Mouse (Mus musculus) forebrain, embryonic 13.5 days (tissue): ENCODE measurements at regions not wholly inside any gene's neighbourhood (a gene's known extent, or its start where the extent isn't known, plus 50 kb on each side); places are given as distances from the start of the nearest gene placed in this dataset.

Source experiments
- ATAC-seq: fragments of 200-750 bp; cut with Nextera tagmentation; 2 replicates; pipeline ENCODE4 v1.8.0; 2017
- H3K27ac ChIP-seq: fragments of 300-500 bp; sonication (generic); 2 replicates; pipeline ENCODE4 v1.5.1; 2015; ENCODE audit warnings: inconsistent platforms, mild to moderate bottlenecking, moderate library complexity
- H3K27me3 ChIP-seq: fragments of 300-500 bp; sonication (generic); 2 replicates; pipeline ENCODE4 v1.6.1; 2015; ENCODE audit warnings: mild to moderate bottlenecking, inconsistent platforms
- H3K36me3 ChIP-seq: fragments of 300-500 bp; sonication (generic); 2 replicates; pipeline ENCODE4 v1.6.1; 2015; ENCODE audit warnings: mild to moderate bottlenecking, inconsistent platforms; ENCODE audit not compliant: poor library complexity, severe bottlenecking
- H3K4me1 ChIP-seq: fragments of 300-500 bp; sonication (generic); 2 replicates; pipeline ENCODE4 v1.6.1; 2015; ENCODE audit warnings: inconsistent platforms
- H3K4me2 ChIP-seq: fragments of 300-500 bp; sonication (generic); 2 replicates; pipeline ENCODE4 v1.6.1; 2015; ENCODE audit warnings: inconsistent platforms, mild to moderate bottlenecking, moderate library complexity
- H3K4me3 ChIP-seq: fragments of 300-500 bp; sonication (generic); 2 replicates; pipeline ENCODE4 v1.5.1; 2015; ENCODE audit warnings: mild to moderate bottlenecking, inconsistent platforms
- H3K9ac ChIP-seq: fragments of 300-500 bp; sonication (generic); 2 replicates; pipeline ENCODE4 v1.6.1; 2015; ENCODE audit warnings: mild to moderate bottlenecking, inconsistent platforms
- H3K9me3 ChIP-seq: fragments of 300-500 bp; sonication (generic); replicated peaks from 2 replicates; pipeline ENCODE4 v1.6.1; 2016; ENCODE audit warnings: inconsistent platforms
- WGBS: fragments of 180-500 bp; shearing (Covaris S2); methylation state at CpG from one replicate; pipeline ENCODE4 v1.1.7; 2015; 5-methylcytosine and 5-hydroxymethylcytosine counted together

- no peaks in the 10 kb centered on the region for H3K27me3 ChIP-seq
- 65% methylated on average over 5 of the region's 5 CpGs for WGBS
- H3K4me1 ChIP-seq: peaks cover 20% of the 10 kb centered on the region
- no peak overlapping the region for H3K27ac ChIP-seq
- no peak overlapping the region for H3K9ac ChIP-seq
- peak; percentile 58; the same call in 1 of the 2 replicates for ATAC-seq
- no peaks in the 10 kb centered on the region for H3K36me3 ChIP-seq
- H3K4me3 ChIP-seq: no peak overlapping the region
- H3K9me3 ChIP-seq: no peaks in the 10 kb centered on the region
- H3K4me2 ChIP-seq: no peak overlapping the region
Observed at GRCm38 (mm10) chr2:51047520-51047919, 101.4 kb downstream of the Rnd3 start.

- Histone ChIP-seq H3K4me3 (no peak overlapping the region), H3K4me1 (peaks cover 31% of the 10 kb centered on the region), H3K27ac (no peak overlapping the region), H3K36me3 (no peaks in the 10 kb centered on the region), H3K4me2 (no peak overlapping the region), H3K27me3 (no peaks in the 10 kb centered on the region), H3K9me3 (no peaks in the 10 kb centered on the region), H3K9ac (no peak overlapping the region)
- WGBS: 56% methylated on average over 2 of the region's 2 CpGs
- no peak for ATAC-seq
Observed at GRCm38 (mm10) chr2:51045626-51046025, 103.3 kb downstream of the Rnd3 start.

- H3K4me1 ChIP-seq: peaks cover 39% of the 10 kb centered on the region
- no peak overlapping the region for H3K4me2 ChIP-seq
- no peak overlapping the region for H3K9ac ChIP-seq
- H3K9me3 ChIP-seq: no peaks in the 10 kb centered on the region
- whole genome bisulfite sequencing: 39% methylated on average over 7 of the region's 7 CpGs
- no peak overlapping the region for H3K27ac ChIP-seq
- no peak overlapping the region for H3K4me3 ChIP-seq
- no peaks in the 10 kb centered on the region for H3K27me3 ChIP-seq
- H3K36me3 ChIP-seq: no peaks in the 10 kb centered on the region
- ATAC-seq: no peak
Observed at GRCm38 (mm10) chr2:51041101-51041500, 107.8 kb downstream of the Rnd3 start.

- H3K4me3 ChIP-seq: no peak overlapping the region
- WGBS: 28% methylated on average over 6 of the region's 6 CpGs
- H3K27me3 ChIP-seq: no peaks in the 10 kb centered on the region
- H3K9ac ChIP-seq: no peak overlapping the region
- no peaks in the 10 kb centered on the region for H3K9me3 ChIP-seq
- peak; percentile 90 for ATAC-seq
- H3K4me1 ChIP-seq: peaks cover 40% of the 10 kb centered on the region
- no peaks in the 10 kb centered on the region for H3K36me3 ChIP-seq
- H3K4me2 ChIP-seq: peak overlapping the region; percentile 30; the same call in 1 of the 2 replicates
- H3K27ac ChIP-seq: no peak overlapping the region
Observed at GRCm38 (mm10) chr2:51038685-51039084, 110.2 kb downstream of the Rnd3 start.

- WGBS: 80% methylated on average over 5 of the region's 5 CpGs
- no peak overlapping the region for H3K27ac ChIP-seq
- no peaks in the 10 kb centered on the region for H3K9me3 ChIP-seq
- H3K27me3 ChIP-seq: no peaks in the 10 kb centered on the region
- peaks cover 40% of the 10 kb centered on the region for H3K4me1 ChIP-seq
- H3K36me3 ChIP-seq: no peaks in the 10 kb centered on the region
- no peak overlapping the region for H3K9ac ChIP-seq
- no peak overlapping the region for H3K4me2 ChIP-seq
- no peak overlapping the region for H3K4me3 ChIP-seq
- ATAC-seq: no peak
Observed at GRCm38 (mm10) chr2:51036995-51037394, 111.9 kb downstream of the Rnd3 start.

DNA sequence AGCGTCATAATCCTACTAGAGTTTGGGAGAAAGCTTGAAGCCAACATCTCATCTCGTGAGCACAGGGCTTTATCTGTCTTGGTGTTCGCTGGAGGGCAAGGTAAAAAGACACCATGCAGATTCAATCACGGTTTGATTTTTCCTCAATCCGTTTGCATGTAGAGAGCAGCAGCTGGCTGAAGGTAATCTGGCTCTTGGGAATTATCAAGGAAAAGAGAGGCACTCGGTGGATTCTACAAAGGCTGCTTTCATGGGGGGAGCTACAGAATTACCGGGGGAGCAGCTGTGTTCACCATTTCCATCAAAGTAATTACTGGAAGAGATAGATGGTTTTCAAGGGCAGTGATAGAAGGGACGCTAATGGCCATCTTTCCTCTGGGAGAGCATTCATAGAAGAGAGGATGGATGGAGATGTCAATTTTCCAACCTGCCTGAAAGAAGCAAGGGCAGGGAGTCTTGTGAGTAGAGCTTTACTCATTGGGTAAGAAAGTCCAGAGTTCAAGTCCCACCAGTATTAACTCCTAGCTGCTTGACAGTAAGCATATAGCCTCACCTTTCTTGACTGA lies 112.6 kb downstream of the Rnd3 start:
- Histone ChIP-seq H3K9ac (no peak overlapping the region), H3K27me3 (no peaks in the 10 kb centered on the region), H3K27ac (no peak overlapping the region), H3K36me3 (no peaks in the 10 kb centered on the region), H3K4me3 (no peak overlapping the region), H3K4me2 (no peak overlapping the region), H3K9me3 (no peaks in the 10 kb centered on the region), H3K4me1 (peaks cover 35% of the 10 kb centered on the region)
- ATAC-seq: no peak
- 72% methylated on average over 8 of the region's 8 CpGs for WGBS

DNA sequence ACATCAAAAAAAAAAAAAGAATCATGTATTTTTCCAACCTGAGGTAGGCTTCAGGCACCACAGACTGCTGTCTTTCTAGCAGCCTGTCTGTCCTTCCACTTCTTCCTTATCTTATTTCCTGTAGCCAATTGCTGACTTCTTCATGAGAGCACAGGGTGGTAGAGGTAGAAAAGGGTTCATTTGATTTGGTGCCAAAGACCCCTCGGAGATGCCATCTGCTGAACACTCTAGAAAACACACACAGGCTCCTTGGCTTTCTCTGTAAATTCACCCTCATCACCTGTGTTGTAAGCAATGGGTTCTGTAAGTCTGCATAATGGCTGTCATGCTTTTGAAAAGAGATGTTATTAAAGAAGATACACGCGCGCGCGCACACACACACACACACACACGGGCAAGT lies 115.0 kb downstream of the Rnd3 start:
- H3K36me3 ChIP-seq: no peaks in the 10 kb centered on the region
- no peak overlapping the region for H3K4me2 ChIP-seq
- no peak overlapping the region for H3K9ac ChIP-seq
- 85% methylated on average over 7 of the region's 7 CpGs for WGBS
- no peaks in the 10 kb centered on the region for H3K27me3 ChIP-seq
- ATAC-seq: no peak
- no peak overlapping the region for H3K27ac ChIP-seq
- no peaks in the 10 kb centered on the region for H3K9me3 ChIP-seq
- H3K4me1 ChIP-seq: peaks cover 19% of the 10 kb centered on the region
- no peak overlapping the region for H3K4me3 ChIP-seq

- no peak overlapping the region for H3K4me3 ChIP-seq
- H3K4me2 ChIP-seq: no peak overlapping the region
- WGBS: 76% methylated on average over 2 of the region's 2 CpGs
Observed at GRCm38 (mm10) chr2:51022479-51022878, 126.4 kb downstream of the Rnd3 start.

DNA sequence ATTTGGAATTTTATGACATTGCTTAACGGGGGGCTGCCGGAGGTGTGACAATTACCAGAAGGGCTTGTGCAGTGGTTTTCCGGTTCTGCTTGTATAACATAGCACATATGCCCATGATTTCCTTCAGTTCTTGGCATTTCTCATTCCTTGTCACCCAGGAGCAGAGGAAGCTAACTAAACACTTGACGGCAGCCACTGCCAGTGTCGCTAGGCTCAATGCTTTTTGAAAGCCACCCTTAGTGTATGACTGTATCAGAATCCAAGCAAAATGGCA lies 132.8 kb downstream of the Rnd3 start:
- no peak overlapping the region for H3K9ac ChIP-seq
- no peaks in the 10 kb centered on the region for H3K36me3 ChIP-seq
- no peak overlapping the region for H3K4me2 ChIP-seq
- WGBS: 73% methylated on average over 5 of the region's 5 CpGs
- H3K4me1 ChIP-seq: peaks cover 11% of the 10 kb centered on the region; the same call in 1 of the 2 replicates
- H3K27ac ChIP-seq: no peak overlapping the region
- H3K4me3 ChIP-seq: no peak overlapping the region
- H3K27me3 ChIP-seq: no peaks in the 10 kb centered on the region
- H3K9me3 ChIP-seq: no peaks in the 10 kb centered on the region
- no peak for ATAC-seq

More at GRCm38 (mm10) chr2:51022479-51022878, 126.4 kb downstream of the Rnd3 start:
- H3K9me3 ChIP-seq: no peaks in the 10 kb centered on the region
- H3K36me3 ChIP-seq: no peaks in the 10 kb centered on the region
- H3K9ac ChIP-seq: no peak overlapping the region
- H3K27me3 ChIP-seq: no peaks in the 10 kb centered on the region
- ATAC-seq: no peak
- H3K4me1 ChIP-seq: no peaks in the 10 kb centered on the region; the same call in 1 of the 2 replicates
- no peak overlapping the region for H3K27ac ChIP-seq

DNA sequence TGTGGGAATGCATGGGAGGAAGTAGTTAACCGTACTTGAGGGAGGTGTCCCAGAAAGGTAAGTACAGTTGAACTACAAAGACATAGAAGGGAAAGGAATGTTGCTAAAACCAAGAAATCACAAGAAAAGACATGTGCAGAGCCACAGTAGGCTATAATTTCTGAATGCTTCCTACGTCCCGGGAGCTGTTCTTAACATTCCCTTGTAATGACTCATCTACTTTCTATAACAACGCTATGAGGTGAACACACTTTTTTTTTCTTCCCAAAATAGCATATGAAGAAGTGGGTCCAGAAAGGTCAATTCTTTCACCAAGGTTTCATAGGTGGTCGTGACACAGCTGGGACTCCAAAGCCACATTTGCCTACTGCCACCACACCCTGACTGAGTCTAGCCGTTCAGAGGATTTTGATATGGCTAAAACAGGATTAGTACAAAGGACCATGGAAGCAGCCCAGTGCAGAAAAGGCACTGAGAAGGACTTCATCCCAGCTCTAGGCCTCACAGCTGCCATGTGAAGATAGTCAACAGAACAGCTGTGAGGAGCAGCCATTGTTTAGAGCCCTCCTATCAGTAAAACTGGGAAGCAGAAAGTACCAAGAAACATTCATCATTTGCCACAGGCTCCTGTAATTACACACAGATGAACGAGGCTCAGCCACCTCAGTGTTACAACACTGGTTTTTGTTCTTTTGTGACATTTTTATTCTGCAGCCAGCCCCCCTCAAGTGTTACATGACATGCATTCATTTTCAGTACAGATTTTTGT lies 133.4 kb downstream of the Rnd3 start:
- Histone ChIP-seq H3K27ac (0 out of 2 replicates have a peak overlapping the region, but pooled peaks have one; percentile 12), H3K27me3 (no peaks in the 10 kb centered on the region), H3K4me2 (no peak overlapping the region), H3K9ac (no peak overlapping the region), H3K4me1 (peaks cover 11% of the 10 kb centered on the region; the same call in 1 of the 2 replicates), H3K9me3 (no peaks in the 10 kb centered on the region), H3K4me3 (no peak overlapping the region), H3K36me3 (no peaks in the 10 kb centered on the region)
- 74% methylated on average over 7 of the region's 7 CpGs for WGBS
- no peak; the same call in 1 of the 2 replicates for ATAC-seq

DNA sequence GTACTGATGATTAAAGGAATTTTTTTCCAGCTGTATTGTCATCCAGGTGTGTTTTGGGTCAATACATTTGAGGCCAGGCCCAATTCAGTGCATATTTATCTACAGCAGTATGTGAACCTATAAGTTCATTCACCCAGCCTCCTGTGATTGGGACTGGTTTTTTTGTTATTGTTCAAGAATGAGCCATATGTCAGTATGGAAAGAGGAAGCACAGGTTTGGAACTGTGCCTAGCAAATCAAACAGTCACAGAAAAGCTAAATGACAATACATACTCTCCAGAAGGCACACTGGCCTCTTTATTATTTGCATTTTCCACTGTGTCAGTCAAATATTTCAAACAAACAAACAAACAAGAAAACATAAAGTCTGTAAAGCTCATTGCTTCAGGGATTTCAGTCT lies 134.7 kb downstream of the Rnd3 start:
- Histone ChIP-seq H3K27me3 (no peaks in the 10 kb centered on the region), H3K27ac (no peak overlapping the region), H3K4me2 (no peak overlapping the region), H3K9me3 (no peaks in the 10 kb centered on the region), H3K4me3 (no peak overlapping the region), H3K4me1 (peaks cover 11% of the 10 kb centered on the region; the same call in 1 of the 2 replicates), H3K9ac (no peak overlapping the region), H3K36me3 (no peaks in the 10 kb centered on the region)
- no peak for ATAC-seq

- H3K4me3 ChIP-seq: no peak overlapping the region
- H3K27me3 ChIP-seq: no peaks in the 10 kb centered on the region
- H3K27ac ChIP-seq: no peak overlapping the region
- 70% methylated on average over 2 of the region's 2 CpGs for WGBS
- H3K36me3 ChIP-seq: no peaks in the 10 kb centered on the region
- ATAC-seq: no peak
- peaks cover 12% of the 10 kb centered on the region; the same call in 1 of the 2 replicates for H3K4me1 ChIP-seq
- H3K9me3 ChIP-seq: no peaks in the 10 kb centered on the region
- H3K9ac ChIP-seq: no peak overlapping the region
- H3K4me2 ChIP-seq: no peak overlapping the region
Observed at GRCm38 (mm10) chr2:51013090-51013489, 135.8 kb downstream of the Rnd3 start.

DNA sequence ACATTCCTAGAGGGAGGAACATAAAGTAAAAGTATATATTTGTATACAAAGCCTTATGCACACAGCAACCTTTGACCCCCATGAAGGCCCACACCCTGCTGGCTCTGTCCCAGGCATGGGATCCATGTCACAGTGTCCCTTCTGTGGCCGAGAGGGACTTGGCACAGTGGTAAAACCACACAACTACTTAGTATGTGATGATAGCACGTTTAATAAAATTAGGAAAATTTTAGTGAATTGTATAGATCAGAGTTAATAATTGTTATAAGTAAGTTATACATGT lies 140.7 kb downstream of the Rnd3 start:
- no peak overlapping the region for H3K4me2 ChIP-seq
- H3K36me3 ChIP-seq: no peaks in the 10 kb centered on the region
- no peak for ATAC-seq
- 63% methylated on average over 2 of the region's 2 CpGs for WGBS
- no peak overlapping the region for H3K4me3 ChIP-seq
- H3K9ac ChIP-seq: no peak overlapping the region
- no peaks in the 10 kb centered on the region for H3K27me3 ChIP-seq
- H3K27ac ChIP-seq: no peak overlapping the region
- no peaks in the 10 kb centered on the region for H3K9me3 ChIP-seq
- H3K4me1 ChIP-seq: peaks cover 13% of the 10 kb centered on the region
